Mouse (Mus musculus) heart, embryonic 16.5 days (tissue): ENCODE data around the gene Lekr1. TPM values are rescaled to one million over a fixed set of nuclear protein-coding genes. Genes with fewer than 3 reads are reported as not detected.

Experiments used
- ATAC-seq: fragments of 200-750 bp; cut with Nextera tagmentation; replicated peaks from 2 replicates; pipeline ENCODE4 v1.8.0; 2017; ENCODE audit warnings: moderate number of reproducible peaks; ENCODE audit not compliant: insufficient read depth, low FRiP score; ENCODE audit errors: extremely low read depth
- H3K27ac ChIP-seq: fragments of 300-500 bp; sonication (generic); 2 replicates; pipeline ENCODE4 v1.5.1; 2014; ENCODE audit warnings: mild to moderate bottlenecking, low read length, control low read depth, moderate library complexity
- H3K27me3 ChIP-seq: fragments of 300-500 bp; sonication (generic); 2 replicates; pipeline ENCODE4 v1.6.1; 2014; ENCODE audit warnings: low read length, mixed read lengths; ENCODE audit not compliant: control insufficient read depth, insufficient read depth
- H3K36me3 ChIP-seq: fragments of 300-500 bp; sonication (generic); 2 replicates; pipeline ENCODE4 v1.6.1; 2014; ENCODE audit not compliant: control insufficient read depth, insufficient read depth
- H3K4me1 ChIP-seq: fragments of 300-500 bp; sonication (generic); 2 replicates; pipeline ENCODE4 v1.6.1; 2014; ENCODE audit warnings: low read length, mixed read lengths; ENCODE audit not compliant: control insufficient read depth, insufficient read depth
- H3K4me2 ChIP-seq: fragments of 300-500 bp; sonication (generic); 2 replicates; pipeline ENCODE4 v1.6.1; 2014; ENCODE audit warnings: low read depth, mild to moderate bottlenecking, control low read depth, low read length
- H3K4me3 ChIP-seq: fragments of 300-500 bp; sonication (generic); 2 replicates; pipeline ENCODE4 v1.5.1; 2014; ENCODE audit warnings: mild to moderate bottlenecking, control low read depth, low read length
- H3K9ac ChIP-seq: fragments of 300-500 bp; sonication (generic); 2 replicates; pipeline ENCODE4 v1.6.1; 2014; ENCODE audit warnings: low read length, control low read depth
- H3K9me3 ChIP-seq: fragments of 300-500 bp; sonication (generic); replicated peaks from 2 replicates; pipeline ENCODE4 v1.6.1; 2016; ENCODE audit warnings: low read length; ENCODE audit not compliant: control insufficient read depth
- WGBS: fragments of 180-500 bp; shearing (Covaris S2); extraction: QIAGEN DNeasy Blood & Tissue Kit; methylation state at CpG from one replicate; pipeline ENCODE4 v1.1.7; 2014; 5-methylcytosine and 5-hydroxymethylcytosine counted together
- polyA plus RNA-seq: library from polyadenylated mRNA; unstranded; fragments of >200 nt; fragmentation: Nextera tagmentation; extraction: Ambion mirVana; gene quantifications from 2 replicates; pipeline ENCODE4 v1.2.1, GENCODE M21; 2015

Gene Lekr1
- polyA plus RNA-seq, 1 experiment from 2014 or later = 7.1 TPM

DNA sequence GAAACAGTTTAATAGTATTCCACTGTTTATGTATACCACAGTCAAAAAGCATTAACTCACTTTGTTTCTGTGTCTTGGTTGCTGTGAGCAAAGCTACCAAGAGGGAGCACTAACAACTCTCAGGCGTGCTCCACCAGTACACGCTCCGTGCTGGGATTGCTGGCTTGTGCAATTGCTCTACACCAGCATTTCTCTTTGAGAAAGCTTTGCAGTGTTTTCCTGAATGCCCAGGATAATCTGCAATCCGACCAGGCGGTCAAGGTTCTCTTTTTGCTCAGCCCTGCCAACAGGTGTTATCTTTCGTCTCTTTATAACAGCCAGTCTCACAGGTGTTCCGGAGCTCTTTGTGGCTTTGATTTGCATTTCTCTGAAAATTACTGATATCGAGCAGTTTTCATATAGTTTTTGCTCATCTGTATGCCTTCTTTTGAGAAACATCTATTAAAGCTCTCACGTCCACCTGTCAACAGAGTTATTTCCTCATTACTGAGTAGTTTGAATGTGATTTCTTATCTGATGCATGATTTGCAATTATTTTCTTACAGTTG lies 36.4 kb upstream of the Lekr1 start:
- Histone ChIP-seq H3K4me2 (no peak overlapping the region), H3K4me1 (no peaks in the 10 kb centered on the region), H3K9ac (no peak overlapping the region), H3K27me3 (no peaks in the 10 kb centered on the region), H3K36me3 (no peaks in the 10 kb centered on the region), H3K4me3 (no peak overlapping the region), H3K27ac (no peak overlapping the region), H3K9me3 (no peaks in the 10 kb centered on the region)
- no peak for ATAC-seq
- WGBS = 79% methylated on average over 9 of the region's 9 CpGs

DNA sequence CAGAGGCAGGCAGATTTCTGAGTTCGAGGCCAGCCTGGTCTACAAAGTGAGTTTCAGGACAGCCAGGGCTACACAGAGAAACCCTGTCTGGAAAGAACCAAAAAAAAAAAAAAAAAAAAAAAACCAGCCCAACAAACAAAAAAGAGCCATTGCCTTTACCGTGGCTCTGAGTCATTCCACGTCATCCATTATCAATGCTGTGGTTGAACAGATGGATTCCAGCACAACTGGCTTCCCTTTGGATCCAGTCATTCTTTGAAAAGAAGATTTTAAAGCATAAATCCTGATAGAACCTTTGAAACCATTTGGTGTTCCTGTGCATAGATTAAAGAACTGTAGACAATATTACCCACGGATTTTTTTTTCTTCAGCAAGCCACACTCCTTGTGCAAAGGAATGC lies 32.4 kb upstream of the Lekr1 start:
- no peak overlapping the region for H3K27ac ChIP-seq
- H3K9me3 ChIP-seq = no peaks in the 10 kb centered on the region
- no peaks in the 10 kb centered on the region for H3K27me3 ChIP-seq
- 54% methylated on average over 4 of the region's 4 CpGs for WGBS
- H3K4me2 ChIP-seq = no peak overlapping the region
- H3K9ac ChIP-seq = no peak overlapping the region
- H3K4me3 ChIP-seq = no peak overlapping the region
- H3K4me1 ChIP-seq = no peaks in the 10 kb centered on the region; the same call in 1 of the 2 replicates
- no peak for ATAC-seq
- no peaks in the 10 kb centered on the region for H3K36me3 ChIP-seq

GRCm38 (mm10) chr3:65635983-65636382 lies 30.0 kb upstream of the Lekr1 start:
- 29% methylated on average over 9 of the region's 9 CpGs for WGBS
- H3K27ac ChIP-seq = no peak overlapping the region
- no peaks in the 10 kb centered on the region; the same call in 1 of the 2 replicates for H3K4me1 ChIP-seq
- H3K4me2 ChIP-seq = peak overlapping the region; percentile 54
- no peak for ATAC-seq
- no peak overlapping the region for H3K9ac ChIP-seq
- H3K9me3 ChIP-seq = no peaks in the 10 kb centered on the region
- H3K36me3 ChIP-seq = no peaks in the 10 kb centered on the region
- no peaks in the 10 kb centered on the region for H3K27me3 ChIP-seq
- 0 out of 2 replicates have a peak overlapping the region, but pooled peaks have one; percentile 5 for H3K4me3 ChIP-seq

DNA sequence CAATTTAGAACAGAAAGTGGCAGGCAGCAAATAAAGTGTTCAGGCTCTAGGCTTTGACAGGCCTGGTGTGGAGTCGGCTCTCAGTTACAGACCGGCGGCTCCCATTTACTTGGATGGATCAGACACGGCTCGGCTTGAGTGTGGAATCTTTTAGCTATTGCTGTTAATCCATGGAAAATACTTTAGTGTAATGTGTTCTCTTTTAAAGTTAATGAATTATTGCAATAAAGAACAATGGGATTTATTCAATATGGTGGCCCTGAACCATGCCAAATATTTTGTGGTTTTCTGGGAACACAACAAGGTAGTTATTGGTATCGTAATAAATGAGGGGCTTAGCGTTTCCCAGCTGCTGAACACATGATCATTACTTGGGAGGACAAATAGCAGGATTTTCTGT lies 28.7 kb upstream of the Lekr1 start:
- H3K9me3 ChIP-seq = no peaks in the 10 kb centered on the region
- H3K9ac ChIP-seq = no peak overlapping the region
- no peak overlapping the region for H3K27ac ChIP-seq
- no peak overlapping the region for H3K4me3 ChIP-seq
- WGBS = 84% methylated on average over 7 of the region's 7 CpGs
- H3K4me2 ChIP-seq = no peak overlapping the region
- no peaks in the 10 kb centered on the region; the same call in 1 of the 2 replicates for H3K4me1 ChIP-seq
- no peaks in the 10 kb centered on the region for H3K36me3 ChIP-seq
- H3K27me3 ChIP-seq = no peaks in the 10 kb centered on the region
- ATAC-seq = no peak

- H3K4me2 ChIP-seq = no peak overlapping the region
- no peak overlapping the region for H3K9ac ChIP-seq
- H3K27ac ChIP-seq = no peak overlapping the region
- H3K4me3 ChIP-seq = no peak overlapping the region
- H3K9me3 ChIP-seq = no peaks in the 10 kb centered on the region
- no peaks in the 10 kb centered on the region; the same call in 1 of the 2 replicates for H3K4me1 ChIP-seq
- no peak for ATAC-seq
- no peaks in the 10 kb centered on the region for H3K36me3 ChIP-seq
- no peaks in the 10 kb centered on the region for H3K27me3 ChIP-seq
- WGBS = 67% methylated on average over 11 of the region's 11 CpGs
Measured at GRCm38 (mm10) chr3:65638896-65639295, 27.1 kb upstream of the Lekr1 start.

GRCm38 (mm10) chr3:65639454-65640014 lies 26.5 kb upstream of the Lekr1 start:
- Histone ChIP-seq H3K36me3 (no peaks in the 10 kb centered on the region), H3K4me1 (no peaks in the 10 kb centered on the region; the same call in 1 of the 2 replicates), H3K4me2 (no peak overlapping the region), H3K9me3 (no peaks in the 10 kb centered on the region), H3K27me3 (no peaks in the 10 kb centered on the region), H3K27ac (no peak overlapping the region), H3K4me3 (no peak overlapping the region), H3K9ac (no peak overlapping the region)
- no peak for ATAC-seq
- WGBS = 73% methylated on average over 5 of the region's 5 CpGs

DNA sequence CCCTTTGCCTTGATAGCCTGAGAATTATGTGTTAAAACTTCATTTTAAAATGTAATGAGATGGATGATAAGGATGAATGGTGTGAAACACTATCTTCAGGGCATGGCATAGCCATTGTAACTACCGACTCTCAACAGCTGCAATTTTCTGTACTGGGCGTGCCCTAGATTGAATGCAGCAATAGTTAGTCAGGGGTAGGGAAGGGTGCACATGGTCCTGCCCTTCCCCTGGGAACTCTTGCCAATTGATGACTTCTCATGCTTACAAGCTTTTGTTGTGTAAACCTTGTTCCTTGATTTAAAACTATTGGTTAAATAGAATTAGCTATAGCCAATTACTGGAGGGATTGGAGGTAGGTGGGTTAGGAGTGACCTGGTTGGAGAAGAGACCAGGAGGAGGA lies 23.1 kb upstream of the Lekr1 start:
- Histone ChIP-seq H3K4me2 (no peak overlapping the region), H3K4me1 (no peaks in the 10 kb centered on the region), H3K27me3 (no peaks in the 10 kb centered on the region), H3K36me3 (no peaks in the 10 kb centered on the region), H3K9ac (no peak overlapping the region), H3K27ac (no peak overlapping the region), H3K4me3 (no peak overlapping the region), H3K9me3 (no peaks in the 10 kb centered on the region)
- ATAC-seq = no peak
- WGBS = 82% methylated on average over 2 of the region's 2 CpGs

- Histone ChIP-seq H3K4me2 (no peak overlapping the region), H3K9ac (no peak overlapping the region), H3K9me3 (no peaks in the 10 kb centered on the region), H3K4me1 (no peaks in the 10 kb centered on the region), H3K36me3 (no peaks in the 10 kb centered on the region), H3K27me3 (no peaks in the 10 kb centered on the region), H3K27ac (no peak overlapping the region), H3K4me3 (no peak overlapping the region)
- WGBS = 86% methylated on average over 1 of the region's 1 CpGs
- no peak for ATAC-seq
Measured at GRCm38 (mm10) chr3:65643654-65644053, 22.4 kb upstream of the Lekr1 start.

- H3K9ac ChIP-seq = no peak overlapping the region
- ATAC-seq = no peak
Measured at GRCm38 (mm10) chr3:65647592-65647991, 18.4 kb upstream of the Lekr1 start.

More at GRCm38 (mm10) chr3:65647592-65647991, 18.4 kb upstream of the Lekr1 start:
- Histone ChIP-seq H3K4me2 (no peak overlapping the region), H3K27me3 (no peaks in the 10 kb centered on the region), H3K4me1 (no peaks in the 10 kb centered on the region), H3K4me3 (no peak overlapping the region), H3K9me3 (no peaks in the 10 kb centered on the region), H3K27ac (no peak overlapping the region), H3K36me3 (no peaks in the 10 kb centered on the region)
- WGBS = 71% methylated on average over 8 of the region's 8 CpGs
